Mouse (Mus musculus) bone marrow macrophage, adult 2 months (primary cell): ENCODE results near the gene Crocc.

Experiments used
- CTCF ChIP-seq: IDR thresholded peaks from 2 replicates; pipeline ENCODE4 v1.5.1; 2012; ENCODE audit warnings: low read depth, mild to moderate bottlenecking, low read length, moderate library complexity
- POLR2A ChIP-seq: IDR thresholded peaks from 2 replicates; pipeline ENCODE4 v1.6.1; 2012; ENCODE audit warnings: mild to moderate bottlenecking, low read depth, low read length, borderline replicate concordance

- TF ChIP-seq CTCF (no peak), POLR2A (no peak)
These were observed 40.1 kb downstream of the Crocc start for GRCm38 (mm10) chr4:141020220-141020619.
